Mouse (Mus musculus) naive thymus-derived CD4-positive, alpha-beta T cell, adult 2 months (primary cell): ENCODE measurements around the gene Bace1.

ENCODE experiments used
- DNase-seq: peaks from one replicate; pipeline ENCODE4 v3.0.0-alpha.2; 2011; ENCODE audit warnings: low read depth

Gene Bace1

DNA sequence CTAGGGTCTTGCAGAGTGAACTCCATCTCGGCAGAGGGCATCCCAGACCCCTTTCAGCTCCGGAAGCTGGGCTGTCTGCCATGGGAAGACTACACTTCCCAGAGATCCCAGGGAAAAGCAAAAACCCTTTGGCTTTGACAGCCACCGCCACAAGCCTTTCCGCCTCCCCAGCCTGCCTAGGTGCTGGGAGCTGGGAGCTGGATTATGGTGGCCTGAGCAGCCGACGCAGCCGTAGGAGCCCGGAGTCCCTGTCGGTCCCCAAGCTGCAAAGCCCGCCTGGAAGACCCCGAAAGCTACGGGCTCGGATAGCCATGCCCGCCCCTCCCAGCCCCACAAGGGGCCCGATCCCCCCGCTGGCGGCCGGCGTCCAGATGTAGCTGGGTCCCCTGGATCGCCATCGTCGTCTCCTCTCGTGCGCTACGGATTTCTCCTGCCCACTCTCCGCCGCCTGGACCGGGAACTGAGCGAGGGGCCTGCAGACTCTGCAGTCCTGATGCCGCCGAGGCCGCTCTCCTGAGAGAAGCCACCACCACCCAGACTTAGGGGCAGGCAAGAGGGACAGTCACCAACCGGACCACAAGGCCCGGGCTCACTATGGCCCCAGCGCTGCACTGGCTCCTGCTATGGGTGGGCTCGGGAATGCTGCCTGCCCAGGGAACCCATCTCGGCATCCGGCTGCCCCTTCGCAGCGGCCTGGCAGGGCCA lies at the start of gene Bace1:
Gene Bace1 (plus strand): TSS at position 147 of the 705 bp plus-strand sequence.
- DNase-seq = no peak

- DNase-seq = no peak
Observed at GRCm38 (mm10) chr9:45791456-45792142, 46.8 kb upstream of the Bace1 start.

GRCm38 (mm10) chr9:45792235-45792634 lies 46.1 kb upstream of the Bace1 start:
- DNase-seq = no peak

DNA sequence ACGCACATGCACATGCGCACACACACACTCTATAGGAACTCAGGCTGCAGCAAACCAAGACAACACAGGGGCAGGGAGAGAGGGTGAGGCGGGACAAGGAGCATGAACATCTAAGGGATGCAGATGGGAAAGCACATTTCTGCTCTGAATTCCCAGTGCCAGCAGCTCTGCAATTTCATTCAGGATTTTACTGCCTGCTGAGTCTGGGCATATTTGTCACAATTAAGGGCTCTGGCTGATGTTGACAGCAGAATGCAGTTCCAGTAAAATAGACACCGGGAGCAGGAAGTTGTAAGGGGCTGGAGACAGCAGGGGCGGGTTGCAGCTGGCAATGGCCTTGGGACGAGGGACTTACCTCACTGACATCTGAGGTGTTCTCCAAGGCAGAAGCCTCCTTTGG lies 44.7 kb upstream of the Bace1 start:
- no peak for DNase-seq

DNA sequence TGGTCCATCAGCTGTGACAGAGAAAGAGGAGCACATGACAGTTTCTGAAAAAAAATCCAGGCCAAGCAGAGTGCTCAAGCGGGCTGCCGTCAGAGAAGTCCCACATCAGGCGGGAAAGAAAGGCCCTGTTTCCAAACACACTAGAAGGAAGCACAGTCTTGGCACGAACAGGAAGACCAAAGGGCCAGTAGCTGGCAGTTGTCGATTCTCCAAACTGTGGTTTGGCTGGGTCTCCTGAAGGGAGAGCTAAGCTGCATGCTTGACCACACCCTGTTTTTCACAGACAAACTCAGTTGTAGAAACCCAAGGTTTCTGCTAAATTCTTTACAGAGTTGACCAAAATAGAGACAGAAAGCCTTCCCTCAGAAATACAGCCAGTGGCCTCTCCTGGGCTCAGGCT lies 42.7 kb upstream of the Bace1 start:
- DNase-seq = no peak

GRCm38 (mm10) chr9:45797271-45797670 lies 41.1 kb upstream of the Bace1 start:
- no peak for DNase-seq

- no peak for DNase-seq
Observed at GRCm38 (mm10) chr9:45798467-45799164, 39.8 kb upstream of the Bace1 start.

DNA sequence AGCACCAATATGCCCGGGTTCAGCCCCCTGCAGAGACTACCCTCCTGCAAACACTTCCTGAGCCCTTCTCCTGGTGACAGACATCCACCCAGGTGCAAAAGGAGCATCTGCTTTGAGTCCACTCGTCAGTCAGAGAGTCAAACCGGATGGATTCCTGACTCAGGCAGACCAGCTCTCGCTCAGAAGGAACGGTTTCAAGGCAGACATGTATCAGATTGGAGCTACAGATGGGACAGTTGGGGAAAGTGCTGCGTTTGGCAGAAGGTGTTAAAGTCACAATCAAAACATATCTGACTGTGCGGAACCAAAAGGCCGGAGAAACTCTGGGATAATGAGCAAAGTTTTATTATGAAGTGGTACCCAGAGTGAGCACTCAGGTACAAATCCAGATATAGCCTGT lies 39.0 kb upstream of the Bace1 start:
- no peak for DNase-seq

GRCm38 (mm10) chr9:45803070-45803774 lies 35.2 kb upstream of the Bace1 start:
- no peak for DNase-seq

DNA sequence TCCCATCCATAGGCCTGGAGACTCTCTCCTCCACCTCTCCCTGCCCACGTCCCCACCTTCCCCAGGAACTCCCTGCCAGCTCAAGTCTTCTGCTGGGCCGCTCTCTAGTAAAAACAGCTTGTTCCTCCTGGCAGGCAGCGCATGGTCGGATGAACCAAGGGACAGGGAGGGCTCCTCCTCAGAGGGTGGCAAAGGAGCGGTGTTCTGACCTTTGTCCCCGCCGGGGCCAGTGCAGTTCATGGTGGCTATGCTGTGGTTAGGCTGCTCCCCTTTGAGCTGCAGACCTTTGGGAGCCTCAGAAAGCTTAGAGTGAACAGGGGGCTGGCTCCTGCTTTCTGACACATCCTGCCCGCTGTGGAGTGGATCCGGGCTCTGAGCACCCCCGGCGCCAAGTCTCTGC lies 31.5 kb upstream of the Bace1 start:
- no peak for DNase-seq

GRCm38 (mm10) chr9:45807337-45807736 lies 31.0 kb upstream of the Bace1 start:
- no peak for DNase-seq

DNA sequence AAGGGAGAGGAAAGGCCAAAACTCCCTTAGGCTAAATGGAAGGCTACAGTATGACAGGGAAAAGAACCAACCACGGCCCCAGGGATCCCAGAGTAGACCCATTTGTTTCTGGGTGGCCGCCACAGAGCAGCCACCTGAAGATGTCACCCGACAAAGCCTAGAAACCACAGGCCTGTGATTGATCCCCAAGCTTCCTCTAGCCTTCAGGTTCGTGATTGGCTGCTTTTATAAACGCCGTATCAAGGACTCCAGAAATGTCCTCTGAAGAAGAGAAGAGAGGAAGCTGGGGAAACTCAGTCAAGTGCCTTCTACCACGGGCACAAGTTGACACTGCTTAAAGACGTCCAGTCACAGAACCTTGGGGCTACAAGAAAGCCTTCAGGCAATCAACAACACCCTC lies 30.6 kb upstream of the Bace1 start:
- DNase-seq = peak; percentile 75

DNA sequence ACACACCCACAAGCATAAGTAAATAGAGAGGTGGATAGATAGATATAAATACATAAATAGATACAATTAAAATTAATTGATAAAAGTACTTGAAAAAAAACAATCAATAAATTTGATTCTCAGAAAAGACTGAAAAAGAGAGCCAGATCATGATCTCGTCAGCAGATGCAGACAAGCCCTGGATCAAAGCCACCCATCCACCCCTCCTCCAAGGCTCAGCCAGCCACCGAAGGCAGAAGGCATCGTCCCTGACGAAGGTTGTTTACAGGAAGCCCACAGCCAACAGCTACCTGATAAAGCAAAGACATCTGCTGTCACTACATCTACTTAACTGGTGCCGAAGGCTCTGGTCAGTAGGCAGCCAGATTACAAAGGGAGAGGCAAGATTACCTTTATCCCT lies 26.4 kb upstream of the Bace1 start:
- DNase-seq = no peak

GRCm38 (mm10) chr9:45815113-45815512 lies 23.3 kb upstream of the Bace1 start:
- DNase-seq = no peak

DNA sequence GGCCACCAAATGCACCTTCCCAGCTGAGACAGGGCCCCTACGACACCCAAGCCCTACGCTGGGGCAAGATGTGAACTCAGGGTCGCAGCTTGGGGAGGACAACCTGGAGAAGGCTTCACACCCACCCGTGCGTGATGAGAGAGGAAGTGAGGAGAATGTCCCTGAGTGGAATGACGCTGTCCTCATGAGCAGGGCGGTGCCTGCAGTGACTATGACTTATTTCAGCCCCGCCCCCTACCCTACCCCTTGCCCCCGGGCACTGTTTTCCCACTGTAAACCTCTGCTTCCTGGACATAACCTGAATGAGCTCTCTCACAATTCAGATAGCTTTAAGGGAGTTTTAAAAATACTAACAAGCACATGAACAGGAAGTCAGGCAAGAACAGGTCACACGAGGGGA lies 22.9 kb upstream of the Bace1 start:
- peak; percentile 29 for DNase-seq

DNA sequence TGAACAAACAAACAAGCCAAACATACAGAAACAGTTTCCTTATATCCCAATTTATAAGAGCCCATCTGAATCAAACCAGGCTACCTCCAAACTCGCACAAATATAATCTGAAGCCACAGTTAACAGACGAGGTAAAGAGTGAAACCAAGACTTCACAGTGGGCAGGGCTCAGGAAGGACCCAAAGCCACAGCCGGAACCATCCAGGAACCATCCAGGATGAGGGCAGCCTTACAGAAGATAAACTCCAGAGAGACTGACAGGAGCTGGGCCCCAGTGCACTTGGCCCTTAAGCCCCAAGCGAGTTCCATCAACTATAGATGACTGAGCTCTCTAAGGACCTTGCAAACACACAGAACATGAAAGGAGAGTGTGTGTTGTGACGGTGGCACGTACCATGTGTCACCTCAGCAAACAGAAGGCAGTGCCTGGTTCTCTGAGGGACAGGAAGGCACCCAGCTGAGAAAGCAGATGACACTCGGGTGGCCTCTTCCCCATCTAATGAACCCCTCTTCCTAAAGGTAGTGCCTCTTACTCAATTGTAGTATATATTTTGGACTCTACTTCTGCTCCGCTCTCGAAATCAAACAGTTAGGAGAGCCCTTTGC lies 19.9 kb upstream of the Bace1 start:
- peak; percentile 44 for DNase-seq

DNA sequence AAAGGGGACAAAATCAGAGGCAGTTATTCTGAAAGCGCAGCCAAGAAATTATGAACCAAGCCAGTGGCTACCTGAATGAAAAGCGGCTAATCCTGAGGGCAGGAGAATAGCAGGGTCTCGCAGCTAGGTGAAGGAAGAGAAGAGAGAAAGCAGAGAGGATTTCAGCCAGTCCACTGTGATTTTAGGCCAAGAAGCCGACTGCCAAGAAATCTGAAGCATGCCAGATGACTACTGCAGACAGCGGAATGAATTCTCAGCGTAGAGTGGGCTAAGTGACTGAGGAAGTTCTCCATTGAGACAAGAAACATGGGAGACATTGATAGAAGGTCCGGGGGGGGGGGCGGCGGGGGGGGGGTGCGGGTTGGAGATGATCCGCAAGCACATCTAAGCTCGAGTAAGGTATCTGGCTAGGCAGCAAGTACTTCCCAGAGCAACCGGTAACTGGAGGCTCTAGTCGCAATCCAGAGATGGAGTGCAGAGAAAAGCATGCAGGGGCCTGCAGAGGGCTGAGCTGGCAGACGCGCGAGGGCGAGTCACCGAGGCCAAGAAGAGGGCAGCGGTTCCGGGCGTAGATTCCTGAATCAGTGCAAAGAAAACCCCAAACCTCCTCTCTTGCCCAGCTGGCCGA lies 10.6 kb upstream of the Bace1 start:
- no peak for DNase-seq

- DNase-seq = peak; percentile 85
Observed at GRCm38 (mm10) chr9:45828291-45828963, 10.0 kb upstream of the Bace1 start, which contains the start of gene Cep164. Gene Cep164, minus strand, starts transcription at chr9:45828691.

GRCm38 (mm10) chr9:45829107-45829506 lies 9.3 kb upstream of the Bace1 start:
- peak; percentile 89 for DNase-seq

DNA sequence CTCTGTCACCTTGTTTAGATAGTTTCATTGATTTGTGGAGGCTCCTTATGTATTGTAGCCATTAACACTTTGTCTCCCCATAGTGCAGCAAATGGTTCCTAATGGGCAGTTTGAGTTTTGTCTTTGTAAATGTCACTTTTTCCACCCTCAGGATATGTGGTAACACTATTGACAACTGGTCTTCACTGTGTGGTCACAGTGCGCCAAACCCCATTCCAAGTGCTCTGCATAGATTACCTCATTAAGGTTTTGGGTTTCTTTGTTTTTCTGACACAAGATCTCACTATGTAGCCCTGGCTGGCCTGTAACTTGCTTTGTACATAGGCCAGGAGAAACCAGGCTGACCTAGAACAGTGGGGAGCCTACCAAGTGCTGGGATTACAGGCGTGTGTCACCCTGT lies 5.5 kb upstream of the Bace1 start:
- DNase-seq = no peak

DNA sequence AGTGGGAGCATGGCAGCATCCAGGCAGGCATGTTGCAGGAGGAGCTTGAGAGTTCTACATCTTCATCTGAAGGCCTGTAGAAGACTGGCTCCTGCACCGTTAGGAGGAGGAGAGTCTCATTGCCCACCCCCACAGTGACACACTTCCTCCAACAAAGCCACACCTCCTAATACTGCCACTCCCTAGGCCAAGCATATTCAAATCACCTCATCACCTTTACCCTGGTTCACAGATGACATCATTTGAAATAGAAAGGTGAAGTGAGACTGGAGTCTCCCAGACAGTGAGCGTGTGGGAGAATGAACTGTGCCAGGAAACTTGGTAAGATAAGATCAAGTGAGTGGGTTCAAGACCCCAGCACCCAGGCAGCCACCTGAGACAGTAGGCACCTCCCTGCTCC lies 4.9 kb upstream of the Bace1 start:
- DNase-seq = no peak
